Mouse (Mus musculus) kidney, adult 18-20 months (tissue): Measurements from ENCODE around the gene Ap2a2.
"Not testable (repeated sequence)": the region's sequence is repeated elsewhere in the genome, so short reads cannot be mapped to it uniquely, and the experiment has no call there.

Experiments used
- DNase-seq: peaks from one replicate; pipeline ENCODE4 v3.0.0; 2021

The Ap2a2 gene

DNA sequence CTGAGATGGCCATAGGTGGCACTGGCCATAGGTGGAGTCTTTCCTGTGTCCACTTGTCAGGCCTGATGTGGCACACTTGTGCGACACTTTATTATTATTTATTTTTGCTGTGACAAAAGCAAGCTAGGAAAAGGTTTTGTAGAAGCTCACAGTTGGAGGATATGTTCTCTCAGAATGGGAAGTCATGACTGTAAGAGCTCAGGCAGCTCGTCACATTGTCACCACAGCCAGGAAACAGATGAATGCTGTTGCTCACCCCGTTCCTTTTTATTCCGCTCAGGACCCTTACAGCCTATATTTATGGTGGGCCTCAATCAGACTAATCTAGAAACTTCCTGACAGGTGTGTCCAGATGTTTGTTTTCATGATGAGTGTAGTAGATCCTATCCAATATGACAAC is 1.5 kb upstream of the Ap2a2 start:
- DNase-seq: no peak

DNA sequence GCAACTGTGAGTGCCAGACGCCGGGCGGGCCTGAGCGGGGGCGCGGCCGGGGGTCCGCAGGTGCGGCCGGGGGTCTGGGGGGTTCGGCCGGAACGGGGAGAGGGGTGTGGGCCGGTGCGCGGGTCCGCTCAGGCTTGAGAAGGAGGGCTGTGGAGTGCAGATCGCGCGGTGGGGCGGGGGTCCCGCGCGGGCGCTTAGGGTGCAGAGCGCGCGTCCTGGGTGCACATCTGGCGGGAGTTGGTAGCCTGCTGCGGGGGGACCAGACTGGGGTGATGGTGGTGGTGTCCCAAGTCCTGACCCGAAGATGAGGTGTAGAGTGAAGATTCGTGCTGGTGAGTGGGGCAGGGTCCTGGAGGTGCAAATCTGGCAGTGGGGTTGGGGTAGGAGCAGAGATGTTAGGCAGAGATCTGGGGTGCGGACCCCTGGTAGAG is 463 bp downstream of the Ap2a2 start:
- no peak for DNase-seq

DNA sequence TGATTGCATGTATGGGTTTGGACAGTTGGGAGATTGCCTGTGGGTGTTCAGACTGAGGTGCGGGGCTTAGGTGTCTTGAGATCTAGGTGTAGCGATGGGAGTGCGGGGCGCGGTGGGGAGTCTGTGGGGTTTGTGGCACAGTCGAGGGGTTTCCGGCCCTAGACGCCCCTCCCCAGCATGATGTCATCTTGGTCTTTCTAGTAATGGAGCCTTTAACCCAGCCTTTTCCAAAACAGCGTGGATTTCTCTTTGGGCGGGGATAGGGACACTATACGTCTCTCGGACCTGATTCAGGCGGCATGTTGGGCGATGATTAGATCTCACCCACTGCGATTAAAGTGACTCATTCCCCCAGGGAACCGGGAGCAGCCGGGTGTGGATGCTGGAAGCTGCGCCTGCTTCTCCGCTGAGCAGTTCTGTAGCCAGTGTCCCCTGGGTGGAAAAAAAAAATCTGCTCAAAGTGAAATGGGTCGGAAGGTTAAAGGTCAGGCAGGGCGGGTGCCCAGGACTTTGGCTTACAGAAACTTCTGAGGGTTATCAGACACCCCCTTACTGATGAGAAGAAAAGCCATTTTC is 967 bp downstream of the Ap2a2 start:
- peak; percentile 70 for DNase-seq

DNA sequence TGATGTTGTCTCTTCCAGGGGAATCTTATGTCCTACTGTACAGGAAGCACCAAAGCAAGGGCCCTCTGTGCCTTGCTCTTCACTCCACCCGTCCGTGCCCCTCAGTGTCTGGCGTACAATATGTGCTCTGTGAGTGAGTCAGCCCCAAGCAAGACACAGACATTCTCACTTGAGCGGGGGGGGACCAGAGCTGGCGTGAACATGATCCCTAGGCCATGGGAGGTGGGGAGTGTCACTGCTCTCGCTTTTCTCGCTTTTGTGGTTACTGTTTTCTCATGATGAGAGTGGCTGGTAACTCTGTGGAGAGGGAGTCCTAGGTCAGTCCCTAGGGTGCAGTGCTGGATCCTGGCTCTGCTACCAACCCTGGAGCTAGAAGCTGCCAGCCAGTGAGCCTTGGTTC is 2.6 kb downstream of the Ap2a2 start:
- DNase-seq: no peak

DNA sequence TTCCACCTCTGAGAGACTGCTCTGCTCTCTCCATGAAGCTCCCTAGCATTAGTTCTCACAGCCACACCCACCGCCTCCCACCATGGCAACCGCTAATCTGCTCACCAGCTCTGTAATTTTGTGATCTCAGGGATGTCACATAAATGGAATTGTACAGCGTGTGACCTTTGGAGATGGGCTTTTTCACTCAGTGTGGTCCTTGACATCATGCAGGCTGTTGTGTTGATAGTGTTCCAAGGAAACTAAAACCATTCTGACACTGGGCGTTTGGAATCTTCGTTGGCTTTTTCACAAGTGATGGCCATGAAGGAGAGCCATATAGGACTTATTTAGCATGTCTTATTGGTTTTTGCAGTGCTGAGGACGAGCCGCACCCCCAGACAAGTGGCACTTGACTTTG is 4.6 kb downstream of the Ap2a2 start:
- no peak for DNase-seq

DNA sequence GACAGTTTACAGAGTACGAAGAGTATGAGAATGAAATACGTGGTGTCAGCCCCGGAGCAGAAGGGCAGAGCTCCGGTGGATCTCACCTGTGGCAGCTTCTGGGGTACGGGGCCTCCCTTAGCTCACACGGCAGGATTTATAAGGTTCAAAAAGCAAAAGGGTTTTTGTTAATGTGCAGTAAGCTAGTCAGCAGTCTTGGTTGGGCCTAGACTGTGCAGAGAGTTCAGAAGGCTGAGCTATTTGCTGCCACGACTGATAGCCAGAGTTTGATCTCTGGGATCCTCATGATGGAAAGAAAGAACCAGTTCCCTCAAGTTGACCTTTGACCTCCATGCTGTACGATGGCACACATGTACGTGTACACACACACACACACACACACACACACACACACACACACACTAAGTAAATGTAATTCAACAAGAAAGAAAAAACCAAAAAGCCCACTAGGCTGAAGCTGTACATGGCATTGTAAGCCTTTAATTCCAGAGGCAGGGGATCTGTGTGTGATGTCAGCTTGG is 7.4 kb downstream of the Ap2a2 start:
- no peak for DNase-seq

DNA sequence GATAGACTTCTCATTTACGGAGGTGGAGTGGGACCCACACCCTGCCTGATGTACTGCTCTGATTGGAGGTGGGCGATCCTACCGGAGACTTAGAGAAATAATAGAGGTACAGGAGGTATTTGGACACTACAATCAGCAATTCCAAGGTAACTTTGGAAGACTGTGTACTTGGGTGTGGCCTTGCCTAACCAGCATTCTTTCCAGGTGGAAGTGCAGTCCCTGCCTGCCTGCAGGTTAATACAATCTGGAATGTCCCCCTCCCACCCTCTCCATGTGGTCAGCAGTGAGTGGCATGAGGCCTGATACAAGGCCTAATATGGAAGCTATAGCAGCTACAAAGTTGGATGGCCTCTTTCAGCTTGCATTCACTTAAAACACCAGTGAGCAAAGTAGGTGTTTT is 7.9 kb downstream of the Ap2a2 start:
- DNase-seq: no peak

DNA sequence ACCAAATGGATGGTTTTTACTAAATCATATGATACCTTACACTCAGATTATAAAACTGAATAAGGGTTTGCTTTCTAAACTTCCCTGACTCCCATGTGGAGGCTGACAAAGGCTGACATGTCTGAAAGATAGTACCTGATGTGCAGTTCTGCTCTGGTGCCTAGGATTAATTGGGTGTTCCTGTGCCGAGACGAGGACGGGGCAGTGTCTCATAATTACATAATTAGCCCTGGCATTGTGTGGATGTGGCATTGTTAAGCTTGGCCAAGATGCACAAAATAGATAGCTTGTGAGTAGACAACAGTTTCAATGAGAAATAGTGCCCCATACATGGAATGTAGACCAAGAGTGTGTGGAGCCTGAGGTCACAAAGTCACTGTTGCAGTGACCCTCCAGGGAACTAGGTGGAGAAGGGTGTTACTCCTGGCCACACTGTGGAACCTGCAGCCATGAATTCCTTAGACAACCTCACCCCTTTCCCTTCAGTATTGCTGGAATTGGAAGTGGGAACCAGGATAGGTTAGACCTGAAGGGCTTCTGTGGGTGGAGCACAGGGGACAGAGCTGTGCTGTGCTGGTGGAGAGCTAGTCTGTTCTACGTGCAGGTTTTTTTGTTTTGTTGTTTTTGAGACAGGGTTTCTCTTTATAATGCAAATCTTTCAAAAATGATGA is 8.8 kb downstream of the Ap2a2 start:
- DNase-seq: no peak

DNA sequence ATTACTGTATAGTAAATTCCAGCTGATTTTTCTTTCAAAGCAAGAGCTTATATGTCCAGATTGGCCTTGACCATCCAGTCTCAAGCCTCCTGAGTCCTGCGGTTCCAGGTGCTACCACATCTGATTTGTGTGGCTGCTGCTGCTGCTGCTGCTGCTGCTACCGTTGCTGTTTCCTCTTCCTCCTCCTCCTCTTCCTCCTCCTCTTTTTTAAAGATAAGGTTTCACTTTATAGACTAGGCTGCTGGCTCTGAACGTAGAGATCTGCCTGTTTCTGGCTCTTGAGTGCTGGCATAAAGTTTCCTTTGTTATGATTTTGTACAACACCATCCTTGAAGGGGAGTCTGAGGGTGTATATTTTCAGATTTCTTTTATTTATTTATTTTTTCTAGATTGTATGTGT is 12.1 kb downstream of the Ap2a2 start:
- no peak for DNase-seq

DNA sequence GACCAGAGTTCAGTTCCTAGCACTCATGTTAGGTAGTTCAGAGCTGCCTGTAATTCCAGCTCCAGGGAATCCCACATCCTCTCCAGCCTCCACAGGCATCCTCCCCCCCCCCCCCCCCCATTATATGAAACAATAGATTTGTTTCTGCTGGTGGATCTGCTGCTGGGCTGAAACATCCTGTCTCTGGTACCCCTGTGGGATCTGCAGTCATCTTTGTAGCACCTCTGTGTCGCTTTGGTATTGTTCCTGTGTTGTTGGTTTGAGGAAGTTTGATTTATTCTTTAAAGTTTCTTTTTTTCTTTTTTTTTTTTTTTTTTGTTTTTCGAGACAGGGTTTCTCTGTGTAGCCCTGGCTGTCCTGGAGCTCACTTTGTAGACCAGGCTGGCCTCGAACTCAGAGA is 13.5 kb downstream of the Ap2a2 start:
- no peak for DNase-seq

DNA sequence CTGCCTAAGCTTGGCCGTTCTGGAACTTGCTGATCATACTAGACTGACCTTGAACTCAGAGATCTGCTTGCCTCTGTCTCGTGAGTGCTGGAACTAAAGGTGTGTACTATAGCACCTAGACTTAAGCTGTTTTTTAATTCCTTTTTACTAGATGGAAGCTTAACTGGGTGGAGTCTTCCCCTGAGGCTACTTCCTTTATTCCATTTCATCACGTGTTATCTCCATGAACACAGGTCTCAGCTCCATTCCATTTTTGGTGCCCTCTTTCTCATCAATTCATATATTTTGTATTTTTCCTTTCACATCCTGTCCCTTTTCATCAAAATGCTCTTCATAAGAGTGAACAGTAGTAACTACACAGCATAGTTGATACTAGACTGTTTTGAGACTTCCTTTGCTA is 15.8 kb downstream of the Ap2a2 start:
- no peak for DNase-seq

DNA sequence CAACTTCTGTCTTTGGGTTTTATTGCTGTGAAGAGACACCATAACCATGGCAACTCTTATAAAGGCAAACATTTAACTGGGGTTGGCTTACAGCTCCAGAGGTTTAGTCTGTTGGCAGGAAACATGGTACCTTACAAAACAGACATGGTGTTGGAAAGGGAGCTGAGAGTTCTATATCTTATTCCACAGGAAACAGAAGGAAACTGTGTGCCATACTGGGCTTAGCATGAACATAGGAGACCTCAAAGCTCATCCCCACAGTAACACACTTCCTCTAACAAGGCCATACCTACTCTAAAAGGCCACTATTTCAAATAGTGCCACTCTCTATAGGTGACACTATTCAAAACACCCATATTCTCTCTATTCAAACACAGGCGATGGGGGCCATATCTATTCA is 16.5 kb downstream of the Ap2a2 start:
- DNase-seq: no peak

DNA sequence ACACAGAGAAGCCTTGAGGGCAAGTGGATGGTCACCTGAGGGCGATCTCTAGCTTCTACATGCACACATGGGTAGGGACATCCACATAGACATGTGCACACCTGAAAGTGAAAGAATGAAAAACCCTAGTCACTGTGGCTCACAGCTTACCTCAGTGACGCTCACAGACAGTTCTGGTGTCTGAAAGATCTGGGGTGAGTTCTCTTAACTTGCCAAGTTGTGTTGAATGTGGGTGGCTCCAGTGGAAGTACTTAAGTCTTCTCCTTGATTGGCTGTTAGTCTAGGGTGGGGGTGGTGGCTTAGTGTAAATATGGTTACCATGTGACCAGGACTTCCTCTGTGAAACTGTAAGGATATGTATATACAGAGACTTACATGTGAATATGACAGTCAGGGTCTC is 17.0 kb downstream of the Ap2a2 start:
- DNase-seq: no peak

DNA sequence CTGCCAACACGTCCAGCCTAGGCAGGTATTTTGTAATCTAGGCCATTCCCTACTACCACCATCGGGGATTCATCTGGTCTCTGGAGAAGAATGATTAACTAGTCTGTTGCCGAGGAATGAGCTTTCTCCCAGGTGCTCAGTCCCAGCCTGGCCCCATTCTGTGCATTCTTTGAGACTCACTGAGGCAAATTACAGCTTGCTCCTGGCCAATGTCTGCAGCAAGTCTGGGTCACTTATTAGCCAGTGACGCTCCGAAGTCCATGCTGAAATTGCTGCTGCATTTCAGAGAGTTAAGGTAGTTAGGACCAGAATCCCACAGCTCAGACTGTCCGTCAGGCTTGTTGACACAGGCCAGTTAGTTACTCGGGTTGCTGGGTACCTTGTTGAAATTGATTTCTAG is 19.4 kb downstream of the Ap2a2 start:
- peak; percentile 72 for DNase-seq

DNA sequence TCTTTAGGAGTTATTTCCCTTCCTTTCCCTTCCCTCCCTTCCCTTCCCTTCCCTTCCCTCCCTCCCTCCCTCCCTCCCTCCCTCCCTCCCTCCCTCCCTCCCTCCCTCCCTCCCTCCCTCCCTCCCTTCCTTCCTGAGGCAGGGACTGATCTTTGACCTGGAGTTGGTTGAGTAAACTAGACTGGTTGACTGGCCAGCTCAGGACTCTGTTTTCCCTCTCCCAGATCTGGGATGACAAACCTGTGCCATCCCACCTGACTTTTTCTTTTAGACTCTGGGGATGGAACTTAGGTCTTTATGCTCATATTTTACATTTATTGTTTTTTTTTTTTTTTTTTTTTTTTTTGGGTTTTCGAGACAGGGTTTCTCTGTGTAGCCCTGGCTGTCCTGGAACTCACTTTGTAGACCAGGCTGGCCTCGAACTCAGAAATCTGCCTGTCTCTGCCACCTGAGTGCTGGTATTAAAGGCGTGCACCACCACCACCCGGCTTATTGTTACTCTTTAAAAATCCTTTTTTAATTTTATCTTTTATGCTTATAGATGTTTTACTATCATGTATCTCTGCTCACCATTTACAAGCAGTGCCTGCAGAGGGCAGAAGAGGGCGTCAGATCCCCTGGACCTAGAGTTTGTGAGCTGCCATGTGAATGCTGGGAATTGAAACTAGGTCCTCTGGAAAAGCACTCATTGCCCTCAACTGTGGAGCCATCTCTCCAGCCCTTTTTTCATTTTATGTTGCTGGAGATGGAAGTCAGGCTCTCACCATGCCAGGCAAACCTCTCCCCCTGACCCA is 22.3 kb downstream of the Ap2a2 start:
- no peak for DNase-seq

DNA sequence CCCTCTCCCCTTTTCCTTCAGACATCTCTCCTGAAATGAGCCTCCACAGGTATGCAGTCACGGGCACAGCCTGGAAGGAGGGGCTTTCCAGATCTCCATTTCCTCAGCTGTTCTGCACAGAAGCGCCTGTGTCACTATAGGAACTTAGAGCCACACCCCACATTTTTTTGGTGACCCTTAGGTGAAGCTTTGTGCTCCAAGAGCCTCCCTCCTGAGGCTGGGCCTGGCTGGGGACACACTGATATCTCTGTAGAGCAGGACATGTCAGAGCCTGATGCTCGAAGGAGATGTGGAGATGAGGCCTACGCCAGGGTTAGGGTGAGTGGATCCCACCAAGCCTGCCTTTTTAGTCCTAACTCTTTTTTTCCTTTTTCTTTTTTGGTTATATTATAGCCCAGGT is 23.3 kb downstream of the Ap2a2 start:
- no peak for DNase-seq

DNA sequence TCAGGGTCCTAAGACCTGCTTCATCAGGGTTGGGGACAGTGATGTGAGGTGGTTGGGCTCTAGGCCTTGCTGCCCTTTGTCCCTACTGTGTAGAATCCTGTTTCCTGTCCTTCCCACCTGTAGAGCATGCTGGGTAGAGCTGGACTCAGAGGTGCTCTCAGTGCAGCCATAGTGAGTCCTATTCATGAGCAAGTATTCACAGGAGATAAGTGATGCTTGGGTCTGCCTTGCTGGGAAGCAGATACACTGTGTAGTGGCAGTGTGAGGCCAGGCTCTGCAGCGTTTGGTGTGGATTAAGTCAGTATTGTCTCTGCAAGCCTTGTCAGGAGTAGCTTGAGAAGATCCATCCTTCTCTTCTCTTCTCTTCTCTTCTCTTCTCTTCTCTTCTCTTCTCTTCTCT is 23.9 kb downstream of the Ap2a2 start:
- no peak for DNase-seq

DNA sequence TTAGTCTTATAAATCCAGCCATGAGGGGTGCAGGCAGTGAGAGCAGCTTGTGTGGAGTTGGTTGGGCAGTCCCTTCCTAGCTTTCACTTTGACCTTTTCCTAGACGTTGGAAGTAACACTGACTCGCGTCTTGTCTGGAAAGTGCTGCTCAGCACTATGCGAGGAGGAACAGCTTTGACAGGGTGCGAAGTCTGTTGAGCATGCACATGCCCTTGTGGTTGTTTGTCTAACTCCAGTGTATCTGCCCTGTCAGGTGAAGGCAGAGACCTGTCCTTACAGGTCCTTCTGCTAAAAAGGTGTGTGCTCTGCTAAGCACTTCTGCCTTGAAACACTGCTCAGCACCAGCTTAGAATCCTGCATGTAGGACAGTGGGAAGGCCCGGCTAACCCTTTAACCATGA is 26.9 kb downstream of the Ap2a2 start:
- peak; percentile 45 for DNase-seq

DNA sequence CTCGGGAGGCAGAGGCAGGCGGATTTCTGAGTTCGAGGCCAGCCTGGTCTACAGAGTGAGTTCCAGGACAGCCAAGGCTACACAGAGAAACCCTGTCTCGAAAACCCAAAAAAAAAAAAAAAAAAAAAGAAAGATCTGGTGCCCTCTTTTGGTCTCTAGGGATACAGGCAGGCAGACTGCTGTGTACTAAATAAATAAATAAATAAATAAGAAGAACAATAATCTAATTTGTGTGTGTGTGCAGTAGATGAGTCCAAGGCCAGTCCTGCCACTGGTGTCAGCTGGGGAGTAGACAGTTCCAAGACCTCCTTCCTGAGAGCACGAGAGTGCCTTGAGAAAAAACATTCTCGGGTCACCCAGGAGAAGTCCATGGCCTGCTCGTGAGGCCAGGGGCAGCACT is 28.3 kb downstream of the Ap2a2 start:
- not testable (repeated sequence) for DNase-seq

DNA sequence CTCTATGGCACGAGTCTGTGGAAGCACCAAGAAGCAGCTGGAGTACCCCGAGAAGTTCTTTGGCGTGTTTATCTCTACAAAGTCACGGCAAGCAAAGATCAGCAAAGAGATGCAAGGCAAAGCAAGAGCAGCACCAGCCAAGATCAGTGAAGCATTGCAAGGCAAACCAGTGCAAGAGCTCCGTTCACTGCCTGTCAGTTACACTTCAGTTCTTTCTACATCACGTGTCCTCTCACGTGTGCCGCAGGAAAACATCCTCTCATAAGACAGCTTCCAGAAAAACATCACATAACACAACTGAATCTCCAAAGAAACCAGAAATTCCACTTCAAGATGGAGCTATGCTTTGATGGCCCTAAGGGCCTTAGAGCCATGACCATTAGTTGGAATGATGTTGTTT is 29.0 kb downstream of the Ap2a2 start:
- DNase-seq: no peak

DNA sequence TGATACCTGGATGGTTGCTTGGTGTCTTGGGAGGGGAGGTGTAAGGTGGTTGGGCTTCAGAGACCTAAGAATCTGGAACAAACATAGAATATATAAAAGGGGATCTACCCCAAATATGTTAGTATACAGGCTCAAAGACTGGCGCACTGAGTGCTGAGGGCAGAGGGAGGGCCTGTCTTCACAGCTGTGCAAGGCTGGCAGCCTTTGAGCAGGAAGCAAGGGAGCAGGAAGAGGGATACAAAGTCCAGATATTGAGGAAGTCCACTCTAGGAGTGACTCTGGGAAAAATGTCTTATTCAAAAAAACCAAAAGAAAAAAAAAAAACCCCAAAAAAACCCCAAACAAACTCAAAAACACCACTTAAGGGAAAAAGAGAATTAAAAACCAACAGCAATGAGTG is 30.1 kb downstream of the Ap2a2 start:
- no peak for DNase-seq

DNA sequence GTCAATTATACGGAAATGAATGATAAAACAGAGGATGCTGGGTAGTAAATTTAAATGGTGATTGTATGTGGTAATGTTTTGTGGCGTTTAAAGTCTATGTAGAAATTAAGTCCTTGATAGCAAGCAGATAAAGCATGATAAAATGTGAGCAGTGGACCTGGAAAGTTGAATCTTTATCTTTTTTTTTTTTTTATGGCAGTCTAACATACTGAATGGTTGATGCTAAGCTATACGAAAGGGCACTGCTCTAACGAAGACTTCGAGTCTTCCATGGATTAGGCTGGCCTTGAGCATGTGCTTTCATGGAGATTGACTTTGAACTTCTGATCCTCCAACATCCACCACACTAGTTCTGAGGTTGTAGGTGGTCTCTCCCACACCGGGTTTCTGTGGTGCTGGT is 31.1 kb downstream of the Ap2a2 start:
- no peak for DNase-seq

DNA sequence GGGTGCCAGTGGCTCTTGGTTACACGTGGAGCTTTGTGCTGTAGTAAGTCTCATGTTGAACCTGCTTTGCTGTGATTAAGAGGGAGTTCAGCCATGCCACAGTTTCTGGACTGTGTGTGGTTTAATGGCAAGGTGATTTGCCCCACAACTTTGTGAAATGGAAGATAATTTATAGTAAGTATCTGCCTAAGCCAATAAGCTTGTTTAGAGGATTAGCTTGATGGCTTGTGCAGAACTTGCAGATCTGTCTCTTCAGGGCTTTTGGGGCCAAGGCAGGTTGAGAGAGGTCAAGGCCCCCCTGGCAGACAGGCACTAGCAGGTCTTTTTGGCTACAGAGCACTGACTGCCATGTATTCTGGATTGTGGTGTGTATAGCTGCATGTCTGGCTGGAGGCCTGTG is 35.0 kb downstream of the Ap2a2 start:
- DNase-seq: no peak

DNA sequence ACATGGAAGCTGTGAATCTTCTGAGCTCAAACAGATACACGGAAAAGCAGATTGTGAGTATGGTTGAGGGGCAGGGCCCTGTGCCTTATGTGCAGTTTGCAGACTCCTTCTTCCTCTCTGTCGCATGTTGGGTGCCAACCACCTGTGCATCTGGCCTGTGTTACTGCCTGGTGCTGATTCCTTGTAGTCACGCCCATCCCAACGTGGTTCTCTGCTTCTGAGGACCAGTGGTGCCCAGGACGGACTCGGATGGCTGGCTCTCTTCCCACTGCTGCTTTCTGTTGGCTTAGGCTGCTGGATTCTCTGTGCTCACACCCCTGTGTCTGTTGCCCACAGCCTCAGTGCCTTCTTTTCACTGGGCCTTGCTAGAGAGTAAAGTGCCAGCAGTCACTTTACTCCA is 35.6 kb downstream of the Ap2a2 start:
- no peak for DNase-seq
